Mouse (Mus musculus): ENCODE results near the gene Mansc4. TPM values are rescaled to one million over a fixed set of nuclear protein-coding genes. Genes with fewer than 3 reads are reported as not detected.

The Mansc4 gene
- total RNA-seq, 1 experiment from 2014 or later, result not detected

GRCm38 (mm10) chr6:147079919-147080318 lies 6.9 kb downstream of the Mansc4 start:
- DNase-seq, result no peak

GRCm38 (mm10) chr6:147076878-147077277 lies 10.0 kb downstream of the Mansc4 start:
- DNase-seq, result no peak

DNA sequence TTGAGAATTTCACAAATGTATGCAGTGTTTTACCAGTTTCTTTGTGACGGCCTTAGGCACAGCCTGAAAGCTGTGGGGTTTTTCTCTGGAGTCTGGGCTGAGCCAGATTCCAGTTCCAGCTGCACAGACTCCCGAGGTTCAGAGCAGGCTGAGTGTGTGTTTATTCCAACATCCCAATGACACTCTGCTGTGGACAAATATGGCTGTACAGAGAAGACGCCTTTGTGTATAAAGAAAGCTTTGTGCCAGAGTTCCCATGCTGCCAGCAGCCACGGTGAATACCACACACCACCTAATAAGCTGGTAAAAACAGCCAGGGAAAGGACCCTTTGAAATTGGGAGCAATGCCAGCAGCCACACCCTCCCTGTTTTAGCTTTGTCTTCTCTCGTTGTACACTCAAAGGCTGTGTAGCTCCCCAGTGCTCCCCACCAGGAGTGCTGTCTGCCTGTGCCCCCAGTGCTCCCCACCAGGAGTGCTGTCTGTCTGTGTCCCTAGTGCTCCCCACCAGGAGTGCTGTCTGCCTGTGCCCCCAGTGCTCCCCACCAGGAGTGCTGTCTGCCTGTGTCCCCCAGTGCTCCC lies 10.9 kb downstream of the Mansc4 start:
- DNase-seq, result no peak

DNA sequence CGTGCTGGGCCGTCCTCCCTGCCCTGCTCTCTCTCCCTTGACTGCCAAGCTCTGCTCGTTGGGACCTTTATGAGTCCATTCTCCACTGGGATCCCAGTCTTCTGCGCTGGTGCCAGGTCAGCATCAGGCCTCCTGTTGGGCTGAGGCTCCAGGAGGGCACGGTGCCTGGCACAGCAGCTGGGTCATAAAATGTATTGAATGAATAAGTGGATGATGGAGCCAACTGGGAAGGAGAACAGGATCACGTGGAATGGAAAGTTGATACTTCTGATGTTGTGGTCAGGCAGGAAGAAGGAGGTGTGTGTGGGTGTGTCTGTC lies 21.9 kb downstream of the Mansc4 start:
- DNase-seq, result peak; percentile 29

GRCm38 (mm10) chr6:147064226-147064943 lies 22.4 kb downstream of the Mansc4 start:
- no peak for DNase-seq

- no peak for DNase-seq
Observed at GRCm38 (mm10) chr6:147062694-147063093, 24.1 kb downstream of the Mansc4 start.

DNA sequence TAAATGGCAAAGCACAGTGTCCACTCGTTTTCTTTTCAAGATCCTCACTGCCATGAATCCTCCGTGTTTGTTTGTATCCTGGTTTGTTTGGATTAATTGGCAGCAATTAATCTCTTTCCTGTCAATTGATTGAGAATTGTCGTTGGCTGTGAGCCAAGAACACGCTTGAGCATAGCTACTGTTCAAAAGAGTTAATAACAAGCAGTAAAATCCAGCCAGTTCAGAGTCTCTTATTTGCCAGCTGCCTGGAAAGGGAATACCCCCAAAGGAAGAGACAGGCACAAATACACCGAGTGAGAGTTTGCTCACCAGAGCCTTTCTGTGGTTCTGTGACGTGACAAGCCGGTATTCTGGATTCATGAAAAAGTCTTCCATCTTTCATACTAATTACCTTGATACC lies 24.8 kb downstream of the Mansc4 start:
- no peak for DNase-seq

DNA sequence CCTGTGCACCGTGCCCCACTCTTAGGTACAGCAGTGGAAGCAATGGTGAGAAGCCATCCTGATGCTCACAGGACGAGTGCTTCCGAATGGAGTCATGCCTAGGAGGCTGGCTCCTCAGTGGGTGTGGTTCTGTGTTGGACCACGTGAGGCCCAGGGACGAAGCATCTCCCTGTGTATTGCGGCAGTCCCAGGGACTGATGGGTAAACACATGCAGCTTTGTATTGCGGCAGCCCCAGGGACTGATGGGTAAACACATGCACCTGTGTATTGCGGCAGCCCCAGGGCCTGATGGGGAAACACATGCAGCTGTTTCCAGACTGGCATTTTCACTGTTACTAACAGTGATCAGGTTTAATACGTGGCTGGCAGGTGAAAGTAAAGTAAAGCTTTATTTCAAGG lies 25.2 kb downstream of the Mansc4 start:
- DNase-seq, result no peak

GRCm38 (mm10) chr6:147059326-147059725 lies 27.5 kb downstream of the Mansc4 start:
- DNase-seq, result no peak

DNA sequence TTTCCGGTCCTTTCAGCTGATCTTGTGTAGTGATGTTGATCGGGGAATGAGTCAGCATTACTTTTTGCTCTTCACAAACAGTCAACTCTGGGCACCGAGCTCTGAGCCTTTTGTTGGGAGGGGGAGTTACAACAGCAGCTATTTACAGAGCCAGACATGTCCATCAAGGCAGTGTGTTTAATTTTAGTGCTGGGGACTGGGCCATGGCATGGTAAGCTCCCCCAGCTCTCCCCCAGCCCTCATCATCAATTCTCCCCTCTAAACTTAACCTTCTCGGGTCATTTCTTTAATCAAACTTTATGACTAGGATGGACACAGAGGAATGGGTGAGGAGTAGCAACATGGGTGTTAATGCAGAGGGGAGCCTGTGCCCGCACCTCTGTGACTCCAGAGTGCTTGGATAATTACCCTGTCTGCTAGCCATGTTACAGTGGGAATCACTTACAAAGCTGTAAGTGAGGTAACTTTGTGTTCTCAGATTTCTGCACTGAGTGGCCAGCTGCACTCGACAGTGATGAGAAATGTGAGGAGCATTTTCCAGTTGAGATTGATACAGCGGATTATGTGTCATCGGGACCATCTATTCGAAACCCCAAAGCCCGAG lies 31.4 kb downstream of the Mansc4 start:
- no peak for DNase-seq

- no peak for DNase-seq
Observed at GRCm38 (mm10) chr6:147053785-147054646, 32.8 kb downstream of the Mansc4 start.

DNA sequence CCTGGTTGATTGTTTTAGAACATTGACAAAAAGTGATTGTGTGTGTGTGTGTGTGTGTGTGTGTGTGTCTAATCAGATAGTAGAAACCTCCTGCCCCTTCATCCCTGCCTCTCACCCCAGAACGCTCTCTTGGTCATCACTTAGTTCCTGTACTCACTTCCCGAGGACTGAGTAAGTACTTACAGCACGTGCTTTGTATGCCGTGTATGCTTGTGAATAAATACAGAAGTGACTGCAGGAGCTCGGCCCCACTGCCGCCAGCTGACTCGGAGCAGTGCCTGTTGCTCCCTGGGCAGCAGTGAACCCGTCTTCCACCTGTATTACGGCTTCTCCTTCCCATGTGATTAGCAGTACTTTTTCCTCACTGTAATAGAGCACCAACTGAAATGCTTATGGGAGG lies 34.4 kb downstream of the Mansc4 start:
- DNase-seq, result no peak

DNA sequence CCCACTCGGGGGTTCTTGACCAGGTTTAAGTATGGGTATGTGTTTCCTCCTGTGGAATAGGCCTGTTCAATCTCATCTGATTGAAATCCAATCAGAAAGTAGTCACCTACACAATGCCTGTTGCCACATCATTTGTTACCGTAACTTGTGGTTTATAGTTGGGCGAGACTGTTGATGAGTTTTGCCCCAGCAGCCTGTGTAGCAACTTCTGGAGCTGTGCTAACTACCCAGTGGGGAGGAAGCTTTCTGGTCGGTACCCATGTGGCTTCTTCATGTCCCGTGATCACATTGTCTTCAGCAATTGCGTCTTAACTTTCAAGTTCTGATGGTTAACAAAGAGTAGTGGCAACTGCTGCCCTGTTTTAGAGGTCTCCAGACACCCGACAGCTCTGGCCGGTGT lies 35.2 kb downstream of the Mansc4 start:
- DNase-seq, result no peak

DNA sequence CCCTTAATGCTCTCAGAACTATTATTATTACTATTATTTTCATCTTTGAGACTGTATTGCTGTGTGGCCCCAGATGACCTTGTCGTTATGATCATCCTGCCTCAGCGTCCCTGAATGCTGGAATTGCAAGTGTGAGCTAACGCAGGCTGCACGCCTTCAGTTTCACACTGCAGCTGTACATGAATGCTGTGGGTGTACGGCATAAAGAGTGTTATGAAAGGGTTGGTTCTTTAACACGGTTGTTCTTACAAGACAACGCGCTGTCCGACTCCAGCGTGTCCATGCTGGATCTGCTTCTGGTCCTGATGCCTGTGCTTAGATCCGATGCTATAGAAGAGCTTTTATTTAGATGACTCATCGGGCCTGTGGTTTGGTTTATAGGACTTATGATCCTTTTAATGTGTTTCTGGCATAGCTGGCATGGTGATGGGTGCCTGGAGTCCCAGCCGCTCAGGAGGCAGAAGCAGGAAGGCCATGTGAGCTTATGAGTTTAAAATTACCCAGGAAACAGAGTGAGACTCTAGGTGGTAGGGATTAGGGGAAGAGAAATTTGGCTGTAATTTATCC lies 37.5 kb downstream of the Mansc4 start:
- no peak for DNase-seq

- no peak for DNase-seq
Observed at GRCm38 (mm10) chr6:147043633-147044032, 43.2 kb downstream of the Mansc4 start.

GRCm38 (mm10) chr6:147042291-147043290 lies 44.2 kb downstream of the Mansc4 start, which contains the start of gene Mrps35:
Gene Mrps35 (plus strand): TSS chr6:147042764.
- DNase-seq, result peak; percentile 92

DNA sequence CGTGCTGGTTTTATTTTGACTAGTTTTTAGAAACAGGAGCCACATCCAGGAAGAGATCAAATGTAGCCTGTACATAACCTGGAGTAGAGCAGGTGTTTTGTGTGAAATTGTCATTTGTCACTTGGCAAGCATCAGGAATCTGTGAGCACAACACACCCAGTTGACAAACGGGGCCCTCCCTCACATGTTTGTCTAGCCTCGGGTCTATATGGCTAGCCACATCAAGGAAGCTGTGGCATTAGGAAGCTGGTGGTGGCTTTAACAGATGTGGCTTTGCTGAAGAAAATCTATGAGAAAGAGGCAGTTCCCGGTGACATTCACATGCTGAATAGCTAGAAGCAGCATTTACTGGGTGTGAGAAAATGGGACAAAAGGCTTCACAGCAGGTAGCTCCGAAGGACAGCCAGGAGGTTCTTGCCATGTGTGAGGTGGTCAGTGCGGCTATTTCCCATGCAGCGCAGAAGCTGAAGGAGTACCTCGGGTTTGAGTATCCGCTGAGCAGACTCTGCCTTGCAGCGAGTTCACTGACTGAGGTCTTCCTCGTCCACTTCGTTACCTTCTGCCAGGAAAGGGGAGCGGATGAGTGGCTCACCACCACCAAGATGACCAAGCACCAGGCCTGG lies 54.4 kb downstream of the Mansc4 start, which contains the start of gene Rep15:
TSS of gene Rep15 (plus strand) at position 282 of the 623 bp plus-strand sequence.
- DNase-seq, result no peak

- no peak for DNase-seq
Observed at GRCm38 (mm10) chr6:147030096-147030885, 56.5 kb downstream of the Mansc4 start.

GRCm38 (mm10) chr6:147029591-147029990 lies 57.2 kb downstream of the Mansc4 start:
- DNase-seq, result no peak

- no peak for DNase-seq
Observed at GRCm38 (mm10) chr6:147028396-147028795, 58.4 kb downstream of the Mansc4 start.

Measured in adrenal gland, postnatal 25 days (tissue).